11 mouse cellular contexts compared by ENCODE assay signal in the genomic region with DNA sequence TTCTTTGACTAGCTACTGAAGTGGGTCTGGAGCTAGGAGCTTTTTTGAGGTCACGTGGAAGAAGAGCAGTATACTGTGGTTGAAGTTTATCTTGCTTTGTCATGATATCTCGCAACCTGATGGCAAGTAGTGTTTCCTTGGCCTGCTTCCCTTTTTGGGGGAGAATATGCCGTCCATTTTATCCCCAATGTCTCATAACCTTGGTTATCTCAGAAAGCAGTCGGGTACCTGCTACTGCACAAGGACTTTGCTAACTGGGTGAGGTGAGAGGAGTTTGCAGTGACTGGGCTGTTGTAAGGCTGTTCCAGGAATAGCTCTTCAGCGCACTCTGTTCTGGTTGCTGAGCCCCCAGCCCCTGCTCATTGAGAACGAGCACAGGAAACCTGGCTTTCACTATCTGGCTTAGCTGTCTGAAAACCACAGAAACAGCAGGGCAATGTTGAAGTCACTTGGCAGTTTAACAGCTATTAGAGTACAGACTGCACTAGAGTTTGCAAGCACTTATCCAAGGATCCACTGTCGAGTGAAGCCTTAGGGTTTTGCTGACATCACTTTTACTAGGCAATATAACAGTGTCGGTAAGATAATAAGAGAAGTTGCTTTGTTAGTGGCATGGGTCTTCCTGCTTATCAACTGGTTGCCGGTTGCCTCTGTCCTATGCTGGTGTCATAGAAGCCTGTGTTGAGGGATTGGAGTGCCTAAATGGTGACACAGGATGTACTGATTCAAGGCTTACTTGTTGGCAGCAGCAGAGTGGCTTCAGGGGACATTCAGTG. TPM values are rescaled to one million over a fixed set of nuclear protein-coding genes. Genes with fewer than 3 reads are reported as not detected.
DNase-seq lines count a peak whose midpoint lies in the region; ATAC-seq and TF ChIP-seq lines count a peak whose summit lies in the region.
"Had no signal": no experiment of that assay in that cellular context is flagged by ENCODE, and none has a peak within 500 bp of the region (broad histone marks: within the 10 kb centered on the region; RNA-seq: fewer than 3 reads in every experiment).

No protein-coding gene starts in this region.

- H3K27ac ChIP-seq in midbrain, postnatal 0 days (ENCODE audit: low read depth, low read length), result no peak overlapping the region
- no peak overlapping the region for H3K27ac ChIP-seq in midbrain, embryonic 15.5 days
- peak overlapping the region; percentile 89 for H3K27ac ChIP-seq in bone marrow, adult 2 months (ENCODE audit: control insufficient read depth, insufficient read depth, low read depth, low read length, poor library complexity)
- H3K27ac ChIP-seq in liver, embryonic 14.5 days, result peak overlapping the region; percentile 37
- H3K27ac ChIP-seq: hindbrain, embryonic 14.5 days had no signal

- WGBS in midbrain, postnatal 0 days, result 90% methylated on average over 9 of the region's 9 CpGs
- 94% methylated on average over 9 of the region's 9 CpGs for WGBS in midbrain, embryonic 15.5 days
- 9% methylated on average over 9 of the region's 9 CpGs for WGBS in bone marrow, adult 2 months
- WGBS in liver, embryonic 14.5 days (ENCODE audit: insufficient replicate concordance), result 8% methylated on average over 9 of the region's 9 CpGs

- intact Hi-C loops in left cerebral cortex, postnatal 36 days (cut with DNase I), result no loop called here

- peaks cover 11% of the 10 kb centered on the region; the same call in 1 of the 2 replicates for H3K36me3 ChIP-seq in midbrain, postnatal 0 days (ENCODE audit: insufficient read depth, low read length)
- H3K36me3 ChIP-seq in midbrain, embryonic 15.5 days (replicated peaks), result no peaks in the 10 kb centered on the region; the same call in 1 of the 2 replicates
- H3K36me3 ChIP-seq in liver, embryonic 14.5 days (replicated peaks; ENCODE audit: control insufficient read depth, insufficient read depth, low read depth), result no peaks in the 10 kb centered on the region; the same call in 1 of the 2 replicates

- no peak for TF ChIP-seq POLR2A in bone marrow, adult 2 months (IDR thresholded peaks at IDR 0.05; ENCODE audit: borderline replicate concordance, control insufficient read depth, low read depth, low read length)

- H3K4me2 ChIP-seq in midbrain, postnatal 0 days (ENCODE audit: low read depth, low read length, poor library complexity, severe bottlenecking), result no peak overlapping the region
- no peak overlapping the region for H3K4me2 ChIP-seq in midbrain, embryonic 15.5 days
- peak overlapping the region; percentile 17 for H3K4me2 ChIP-seq in liver, embryonic 14.5 days (ENCODE audit: low read depth)
- H3K4me2 ChIP-seq: hindbrain, embryonic 14.5 days had no signal

- ATAC-seq in midbrain, postnatal 0 days (ENCODE audit: low FRiP score), result no peak
- no peak for ATAC-seq in midbrain, embryonic 15.5 days (replicated peaks)
- peak; percentile 80 for ATAC-seq in liver, embryonic 14.5 days (ENCODE audit: insufficient read depth)

- no peak for TF ChIP-seq EP300 in liver, embryonic 14.5 days (IDR thresholded peaks at IDR 0.05; ENCODE audit: low read depth)

- no peak for TF ChIP-seq CTCF in midbrain, postnatal 0 days (IDR thresholded peaks at IDR 0.05)
- TF ChIP-seq CTCF in bone marrow, adult 2 months (IDR thresholded peaks at IDR 0.05; ENCODE audit: control insufficient read depth, insufficient read depth, low read length), result no peak
- TF ChIP-seq CTCF in liver, embryonic 14.5 days (IDR thresholded peaks at IDR 0.05; ENCODE audit: low read depth), result no peak

- H3K9ac ChIP-seq in midbrain, postnatal 0 days (replicated peaks; ENCODE audit: low read length, poor library complexity, severe bottlenecking), result no peak overlapping the region
- H3K9ac ChIP-seq in midbrain, embryonic 15.5 days, result no peak overlapping the region
- H3K9ac ChIP-seq in liver, embryonic 14.5 days (replicated peaks), result no peak overlapping the region
- H3K9ac ChIP-seq: hindbrain, embryonic 14.5 days had no signal

- DNase-seq in midbrain, postnatal 0 days (ENCODE audit: low spot score), result peak; percentile 9
- peak in 1 of 3 experiments; percentile 37 for DNase-seq in liver, embryonic 14.5 days (ENCODE audit: low read depth in 3 of 3, low spot score in 3 of 3)
- peak; percentile 44 for DNase-seq in thymus, postnatal 4 days
- no peak for DNase-seq in cerebellum, postnatal 25 days
- DNase-seq in left cerebral cortex, postnatal 36 days (ENCODE audit: low spot score in 2 of 2), result no peak
- DNase-seq: adrenal gland, postnatal 14 days; cerebellum, adult 8-10 months; kidney, postnatal 25 days had no signal

- H3K4me3 ChIP-seq in midbrain, postnatal 0 days (ENCODE audit: low read depth, low read length), result no peak overlapping the region
- no peak overlapping the region for H3K4me3 ChIP-seq in midbrain, embryonic 15.5 days
- H3K4me3 ChIP-seq in bone marrow, adult 2 months (replicated peaks; ENCODE audit: control insufficient read depth, low read depth, low read length), result peak overlapping the region; percentile 50
- H3K4me3 ChIP-seq in liver, embryonic 14.5 days (ENCODE audit: insufficient read depth in 1 of 2, low read depth in 2 of 2, low read length in 2 of 2), result no peak overlapping the region

- H3K27me3 ChIP-seq in midbrain, postnatal 0 days (ENCODE audit: insufficient read depth, low read length), result no peaks in the 10 kb centered on the region
- H3K27me3 ChIP-seq in midbrain, embryonic 15.5 days (replicated peaks), result no peaks in the 10 kb centered on the region
- H3K27me3 ChIP-seq in liver, embryonic 14.5 days (ENCODE audit: control insufficient read depth, insufficient read depth, low read length), result no peaks in the 10 kb centered on the region

- H3K4me1 ChIP-seq in midbrain, postnatal 0 days (ENCODE audit: insufficient read depth, low read length), result no peaks in the 10 kb centered on the region
- no peaks in the 10 kb centered on the region for H3K4me1 ChIP-seq in midbrain, embryonic 15.5 days
- H3K4me1 ChIP-seq in bone marrow, adult 2 months (ENCODE audit: control insufficient read depth, insufficient read depth, low read length), result peaks cover 4% of the 10 kb centered on the region
- H3K4me1 ChIP-seq in liver, embryonic 14.5 days (replicated peaks; ENCODE audit: control insufficient read depth in 2 of 2, insufficient read depth in 2 of 2, low read length in 1 of 2), result peaks cover 17 to 22% of the 10 kb centered on the region in 2 experiments

- no peaks in the 10 kb centered on the region for H3K9me3 ChIP-seq in midbrain, postnatal 0 days (ENCODE audit: low read length)
- H3K9me3 ChIP-seq in midbrain, embryonic 15.5 days, result no peaks in the 10 kb centered on the region
- no peaks in the 10 kb centered on the region for H3K9me3 ChIP-seq in liver, embryonic 14.5 days (ENCODE audit: control insufficient read depth, low read length)

RNA-seq across cellular contexts. Expression of gene Psmd6, which starts 32.6 kb away (rescaled TPM):
- 131 and 166 TPM in 2 replicates for total RNA-seq in midbrain, postnatal 0 days (2014; rRNA removed)
- 225 and 233 TPM in 2 replicates for polyA plus RNA-seq in midbrain, postnatal 0 days (2015; fragmentation: Nextera tagmentation; extraction: Ambion mirVana)
- 235 and 242 TPM in 2 replicates for polyA plus RNA-seq in midbrain, embryonic 15.5 days (2015; fragmentation: Nextera tagmentation; extraction: Ambion mirVana)
- 39.5 and 74.7 TPM in 2 replicates for polyA plus RNA-seq in bone marrow, adult 2 months (2011; ENCODE audit: insufficient read depth, insufficient read length, low replicate concordance, missing spikeins)
- 26.3 and 44.4 TPM in 2 replicates for polyA plus RNA-seq in liver, embryonic 14.5 days (2012; rRNA removed)
- 126 and 134 TPM in 2 replicates for polyA plus RNA-seq in liver, embryonic 14.5 days (2014; fragmentation: Nextera tagmentation; extraction: Ambion mirVana)
- 100 to 1,000 TPM; 101 to 112 TPM for total RNA-seq in left cerebral cortex, postnatal 36 days (2021)

Comparison
In these comparisons a context has a peak if more than half of its experiments do, and no peak if none do; other contexts are left out.
1. DNase-seq: peak in midbrain, postnatal 0 days (single experiment) and thymus, postnatal 4 days (single experiment); none in cerebellum, postnatal 25 days (0 of 2) and left cerebral cortex, postnatal 36 days (0 of 2).
2. H3K27ac ChIP-seq: peak in bone marrow, adult 2 months (single experiment) and liver, embryonic 14.5 days (single experiment); none in midbrain, postnatal 0 days (single experiment) and midbrain, embryonic 15.5 days (single experiment).